Mouse (Mus musculus) adrenal gland, postnatal 36 days (tissue): Measurements from ENCODE around the gene Lkaaear1. TPM values are rescaled to one million over a fixed set of nuclear protein-coding genes. Genes with fewer than 3 reads are reported as not detected.

Source experiments
- DNase-seq, 2 experiments: peaks; one replicate each; pipeline ENCODE4 v3.0.0; 2021; ENCODE audit warnings: mixed read lengths in 1 of 2
- total RNA-seq, 2 experiments: library from RNA; stranded (reverse); gene quantifications; 2 replicates each; pipeline ENCODE4 v1.2.3; 2021

The Lkaaear1 gene
- total RNA-seq, 2 experiments from 2014 or later, result not detected

DNA sequence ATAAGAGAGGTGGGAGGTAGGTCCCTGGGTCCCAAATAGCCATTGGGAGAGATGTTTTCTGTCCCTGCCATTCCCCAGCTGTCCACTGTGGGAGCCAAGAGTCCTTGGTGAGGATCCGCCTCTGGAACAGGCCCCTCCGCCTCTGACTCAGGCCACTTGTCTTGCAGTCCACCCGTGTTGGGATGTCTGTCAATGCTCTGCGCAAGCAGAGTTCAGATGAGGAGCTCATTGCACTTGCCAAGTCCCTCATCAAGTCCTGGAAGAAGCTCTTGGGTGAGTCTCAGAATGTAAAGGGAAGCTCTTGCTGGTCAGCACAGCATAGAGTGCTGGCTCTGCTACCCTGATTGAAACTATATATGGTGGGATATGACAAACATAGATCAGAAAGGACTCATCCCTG, 14.9 kb downstream of the Lkaaear1 start:
- DNase-seq, result no peak

DNA sequence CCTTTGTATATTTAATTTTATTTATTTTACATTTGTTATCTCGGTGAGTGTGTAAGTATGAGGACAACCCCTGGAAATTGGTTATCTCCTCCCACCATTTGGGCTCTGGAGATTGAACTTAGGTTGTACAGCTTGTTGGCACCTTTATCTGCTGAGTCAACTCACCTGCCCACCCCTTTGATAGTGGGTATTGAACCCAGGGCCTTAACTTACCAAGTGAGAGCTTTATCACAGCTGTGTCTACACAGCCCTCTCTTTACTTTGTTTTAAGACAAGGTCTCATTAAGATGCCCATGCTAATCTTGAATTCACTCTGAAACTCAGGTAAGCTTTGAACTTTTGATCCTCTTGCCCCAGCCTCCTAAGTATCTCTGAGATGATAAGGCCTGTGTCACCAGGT, 16.3 kb downstream of the Lkaaear1 start:
- DNase-seq, result no peak

DNA sequence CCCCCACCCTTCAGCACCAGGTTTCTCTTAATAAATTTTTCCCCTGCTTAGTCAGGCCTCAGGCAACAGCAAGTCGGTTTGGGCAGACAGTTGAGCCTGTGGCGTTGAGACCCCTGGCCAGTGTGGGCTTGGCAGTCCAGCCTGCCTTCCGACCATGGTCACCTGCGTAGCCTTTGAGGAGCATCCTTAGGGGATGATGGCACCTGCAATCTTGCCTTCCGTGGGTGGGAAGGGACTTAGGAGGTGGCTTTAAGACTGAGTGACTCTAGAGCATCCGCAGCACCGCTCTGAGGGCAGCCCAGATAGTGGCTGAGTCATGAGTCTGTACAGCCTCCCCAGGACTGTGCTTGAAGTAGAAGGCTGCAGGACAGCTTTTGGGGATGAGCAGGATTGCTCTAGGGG, 17.5 kb downstream of the Lkaaear1 start:
- DNase-seq, result peak; percentile 27 to 31

DNA sequence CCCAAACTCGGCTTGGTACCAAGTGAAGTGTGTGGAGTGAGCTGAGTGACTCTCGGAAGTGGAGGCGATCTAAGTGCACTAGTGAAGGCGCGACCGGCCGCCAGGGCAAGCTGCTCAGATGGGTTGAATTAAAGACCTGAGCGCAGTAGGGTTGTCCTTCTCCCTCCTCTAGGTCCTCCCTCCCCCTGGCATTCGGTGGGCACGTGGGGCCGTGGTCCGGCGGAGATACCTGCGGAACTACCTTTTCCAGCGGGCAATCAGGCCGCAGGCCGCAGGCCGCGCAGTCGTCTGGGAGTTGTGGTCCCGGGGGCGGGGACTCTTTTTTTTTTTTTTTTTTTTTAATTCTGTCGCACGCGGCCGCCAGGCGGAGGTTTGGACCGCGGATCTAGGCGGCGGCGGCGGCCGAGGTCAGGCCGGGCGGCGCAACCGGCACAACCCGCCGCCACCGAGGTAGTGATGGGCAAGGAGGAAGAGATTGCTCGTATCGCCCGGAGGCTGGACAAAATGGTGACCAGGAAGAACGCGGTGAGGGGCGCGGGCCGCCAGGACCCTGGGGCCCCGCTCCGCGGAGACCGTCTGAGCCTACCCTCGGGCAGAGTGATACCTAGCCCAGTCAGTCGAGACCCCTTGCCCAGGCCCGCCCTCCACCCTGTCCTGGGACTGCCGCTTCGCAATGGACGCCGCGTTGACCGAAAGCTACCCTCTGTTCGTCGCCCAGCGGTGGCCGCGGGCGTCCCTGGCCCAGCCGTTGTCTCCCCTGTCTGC, 18.1 kb downstream of the Lkaaear1 start, which contains the start of gene Tcea2:
Gene Tcea2 (plus strand): TSS at position 360 of the 765 bp plus-strand sequence.
- DNase-seq, result peak; percentile 77 to 84

DNA sequence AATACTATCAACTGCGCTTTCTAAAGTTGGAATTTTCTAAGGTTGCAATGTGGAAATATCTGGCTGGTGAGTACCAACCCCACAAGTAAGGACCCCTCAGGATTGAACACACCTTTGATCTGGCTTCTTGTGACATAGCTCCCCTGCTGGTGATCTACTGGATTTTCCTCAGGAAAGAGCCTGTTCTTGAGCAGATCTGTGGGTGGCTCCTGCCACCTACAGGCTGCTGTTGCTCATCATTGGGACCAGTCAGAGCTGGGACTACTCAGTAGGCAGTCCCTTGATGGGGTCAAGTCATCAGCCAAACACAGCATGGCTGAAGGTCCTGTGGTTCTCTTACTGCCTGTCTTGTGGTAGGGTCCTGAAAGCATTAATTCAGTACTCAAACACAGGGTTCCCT, 19.5 kb downstream of the Lkaaear1 start:
- peak; percentile 76 to 83 for DNase-seq

DNA sequence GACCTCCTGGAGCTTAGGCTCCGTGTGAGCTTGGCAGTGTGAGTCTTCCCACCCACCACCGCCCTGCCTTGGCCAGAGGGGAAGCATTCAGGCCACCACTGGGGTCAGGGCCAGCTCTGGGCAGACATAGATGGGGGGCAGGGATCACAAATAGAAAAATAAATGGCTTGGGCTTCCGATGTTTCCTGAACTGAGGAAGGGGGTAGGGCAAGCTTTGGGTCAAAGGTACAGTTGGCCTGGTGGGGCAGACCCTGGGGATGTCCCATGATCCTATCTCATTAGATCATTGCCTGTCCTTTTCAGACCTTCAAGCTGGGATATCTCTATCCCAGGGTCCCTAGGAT, 20.5 kb downstream of the Lkaaear1 start:
- DNase-seq, result peak; percentile 42 to 54

DNA sequence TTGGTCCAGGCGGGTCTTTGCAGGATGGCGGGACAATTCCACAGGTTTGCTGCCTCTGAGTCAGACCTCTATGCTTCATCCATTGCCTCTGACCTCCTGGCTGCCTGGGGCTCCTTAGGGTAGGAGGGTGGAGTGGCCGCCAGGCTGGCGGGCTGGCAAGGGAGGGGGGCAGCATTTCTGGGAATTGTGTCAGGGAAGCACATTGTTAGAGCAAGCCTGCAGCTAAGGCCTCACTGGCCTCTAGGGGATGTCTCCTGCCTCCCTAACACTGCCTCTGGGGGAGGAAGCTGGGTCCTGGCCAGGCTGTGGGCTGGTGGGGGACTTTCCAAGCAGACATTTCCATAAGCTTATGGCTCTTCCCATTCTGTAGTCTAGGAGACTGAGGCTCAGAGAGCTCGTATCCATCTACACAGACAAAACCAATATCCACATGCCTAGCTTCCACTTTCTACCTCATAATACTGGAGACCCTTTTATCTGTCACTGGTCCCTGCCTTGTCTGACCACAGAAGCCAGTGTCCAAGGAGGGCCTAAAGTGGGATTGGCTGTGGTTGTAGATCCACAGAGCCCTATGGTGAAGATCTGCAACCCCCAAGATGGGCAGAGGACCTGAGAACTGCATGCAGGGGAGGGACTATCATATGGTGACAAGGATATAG, 21.0 kb downstream of the Lkaaear1 start:
- peak; percentile 56 to 63 for DNase-seq

DNA sequence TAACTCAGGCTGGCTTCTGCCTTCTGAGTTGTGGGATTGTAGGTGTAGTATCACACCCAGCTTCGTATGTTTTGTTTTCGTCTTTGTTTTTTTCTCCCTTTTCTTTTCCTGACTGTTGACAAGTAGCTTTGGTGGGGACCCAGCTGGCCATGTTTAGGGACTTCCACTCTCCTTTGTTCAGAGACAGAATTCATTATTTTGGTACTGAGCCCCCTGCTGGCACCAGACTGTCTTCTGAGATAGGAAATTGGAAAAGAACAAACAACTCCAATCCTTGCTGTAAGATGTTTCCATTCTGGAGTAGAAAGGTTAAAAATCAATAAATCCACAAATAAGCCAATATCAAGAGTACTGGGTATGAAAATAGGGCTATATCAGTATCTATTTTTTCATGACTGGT, 21.8 kb downstream of the Lkaaear1 start:
- DNase-seq, result no peak

DNA sequence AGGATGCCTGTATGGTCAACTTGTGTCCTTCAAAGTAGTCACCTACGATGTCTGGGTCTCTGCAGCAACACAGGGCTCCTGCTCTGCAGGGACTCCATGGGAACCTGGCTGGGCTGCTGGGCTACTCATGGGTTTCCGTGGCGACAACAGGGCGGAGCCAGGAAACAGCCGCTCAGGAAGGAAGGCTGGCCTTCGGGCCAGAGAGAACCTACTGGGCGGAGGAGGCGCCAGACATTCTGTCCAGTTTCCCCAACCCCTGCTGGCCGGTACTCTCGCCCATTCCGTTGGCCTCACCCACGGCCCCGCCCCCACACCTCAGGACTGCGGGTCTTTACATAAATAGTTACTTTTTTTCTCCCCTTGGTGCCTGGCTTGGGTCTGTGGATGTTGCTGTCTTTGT, 22.8 kb downstream of the Lkaaear1 start:
- DNase-seq, result peak; percentile 85 to 87

DNA sequence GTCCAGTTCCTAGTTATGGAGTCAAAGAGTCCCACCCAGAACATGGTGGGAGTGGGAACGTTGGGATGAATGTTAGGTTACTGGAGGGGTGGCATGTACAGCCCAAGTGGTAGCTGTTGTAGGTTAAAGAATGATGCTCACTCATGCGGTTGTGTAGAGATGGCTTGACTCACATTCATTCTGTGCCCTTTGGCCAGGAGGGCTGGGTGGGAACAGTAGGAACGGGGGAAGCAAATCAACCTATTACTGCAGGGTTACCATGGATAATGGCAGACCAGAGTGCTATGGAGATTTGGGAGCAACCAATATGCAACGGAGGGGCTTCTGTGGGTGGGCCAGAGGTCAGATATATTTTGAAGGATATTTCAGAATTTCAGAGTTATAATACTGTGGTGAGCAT, 23.3 kb downstream of the Lkaaear1 start:
- DNase-seq, result no peak

DNA sequence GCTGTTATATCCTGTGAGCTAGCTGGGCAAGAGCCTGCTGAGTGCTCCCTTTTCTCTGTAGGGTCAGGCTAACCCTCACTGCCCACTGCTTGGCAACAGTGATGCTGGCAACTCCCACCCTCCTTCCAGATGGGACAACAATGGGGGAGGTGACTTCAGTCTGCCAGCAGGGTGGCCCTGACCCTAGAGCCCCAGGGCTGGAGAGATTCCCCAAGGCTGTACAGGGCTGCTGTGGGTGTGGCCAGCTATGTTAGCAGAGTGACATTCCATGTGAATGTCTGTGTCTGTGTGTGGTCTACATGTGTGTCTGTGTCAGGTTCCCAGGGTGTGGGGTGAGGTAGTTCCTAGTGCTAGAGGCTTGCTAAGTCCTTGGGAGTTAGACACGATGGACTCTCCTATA, 24.7 kb downstream of the Lkaaear1 start:
- peak; percentile 52 to 66 for DNase-seq

DNA sequence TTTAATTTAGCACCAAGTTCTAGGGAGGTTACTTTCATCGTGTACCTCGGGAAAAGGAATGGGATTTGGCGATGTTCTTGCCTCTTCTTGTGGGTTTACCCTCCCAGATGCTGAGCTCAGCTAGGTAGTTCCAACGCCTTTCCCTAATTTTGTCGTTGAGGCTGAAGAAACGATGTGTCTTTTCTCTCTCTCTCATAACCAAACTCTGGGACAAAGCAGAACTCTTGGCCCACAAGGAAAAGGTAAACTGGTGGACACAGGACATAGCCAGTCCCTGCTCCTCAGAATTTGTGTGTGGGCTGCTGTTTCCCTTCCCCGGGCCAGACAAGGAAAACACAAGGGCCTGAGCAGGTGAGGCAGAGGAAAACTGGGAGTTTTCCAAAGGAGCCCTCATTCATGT, 26.3 kb downstream of the Lkaaear1 start:
- no peak for DNase-seq

DNA sequence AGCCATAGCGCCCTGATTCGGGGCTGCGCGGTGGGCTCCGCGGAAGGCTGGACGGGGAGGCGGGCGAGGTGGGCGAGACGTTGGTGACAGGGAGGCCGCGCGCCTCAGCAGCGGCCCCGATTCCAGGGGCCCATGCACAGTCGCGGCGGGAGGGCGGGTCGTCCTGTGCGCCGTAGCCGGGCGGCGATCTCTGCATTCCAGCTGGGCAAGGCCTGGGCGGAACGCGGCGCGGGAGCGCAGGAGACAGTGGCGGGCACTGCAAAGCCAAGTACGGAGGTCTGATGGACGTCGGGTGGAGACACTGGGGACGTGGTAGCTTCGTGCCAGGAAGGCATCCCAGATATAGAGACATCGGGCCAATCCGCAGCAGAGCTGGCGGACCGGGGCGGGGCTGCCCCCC, 26.9 kb downstream of the Lkaaear1 start, which contains the start of gene Sox18:
Gene Sox18 (minus strand): TSS at position 315 of the 400 bp plus-strand sequence.
- peak; percentile 68 to 78 for DNase-seq

DNA sequence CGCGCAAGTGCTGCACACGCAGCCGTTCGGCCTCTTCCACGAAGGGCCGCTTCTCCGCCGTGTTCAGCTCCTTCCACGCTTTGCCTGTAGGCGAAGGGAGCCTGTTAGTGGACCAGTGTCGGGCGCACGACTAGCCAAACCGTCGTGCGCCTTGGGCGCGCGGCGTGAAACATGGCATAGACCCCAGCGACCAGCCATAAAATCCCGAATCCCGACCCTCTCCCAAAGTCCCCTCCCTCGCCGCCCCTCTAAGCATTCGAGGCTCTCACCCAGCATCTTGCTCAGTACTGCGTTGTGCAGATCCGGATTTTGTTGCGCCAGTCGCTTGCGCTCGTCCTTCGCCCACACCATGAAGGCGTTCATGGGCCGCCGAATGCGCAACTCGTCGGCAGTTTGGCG, 27.3 kb downstream of the Lkaaear1 start:
- no peak for DNase-seq

DNA sequence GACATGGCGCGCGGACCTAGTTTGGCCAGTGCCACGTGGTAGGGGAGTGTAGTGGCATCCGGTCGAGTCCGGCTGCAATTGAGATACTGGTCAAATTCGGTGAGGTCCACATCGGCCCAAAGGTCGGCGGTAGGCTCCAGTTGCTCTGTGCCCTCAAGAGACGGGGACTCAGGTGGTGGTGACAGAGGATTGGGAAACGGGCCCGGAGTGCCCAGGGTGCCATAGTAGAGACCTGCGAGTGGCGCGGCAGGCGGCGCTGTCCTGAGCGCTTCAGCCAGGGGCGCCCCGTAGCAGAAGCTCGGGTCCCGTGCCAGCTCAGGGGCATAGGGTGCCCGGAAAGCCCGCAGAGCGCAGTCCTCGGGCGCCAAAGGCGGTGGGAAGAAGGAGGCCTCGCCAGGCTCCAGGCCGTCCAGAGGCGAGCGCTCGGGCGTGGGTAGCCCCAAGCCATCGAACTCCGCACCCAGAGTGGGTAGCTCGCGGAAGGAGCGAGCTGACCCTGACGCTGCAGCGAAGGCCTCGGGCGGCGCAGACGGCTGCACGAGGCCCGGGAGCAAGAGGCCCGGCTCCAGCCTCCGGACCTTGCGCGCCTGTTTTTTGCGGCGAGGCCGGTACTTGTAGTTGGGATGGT, 27.8 kb downstream of the Lkaaear1 start:
- peak; percentile 30 to 35 for DNase-seq

DNA sequence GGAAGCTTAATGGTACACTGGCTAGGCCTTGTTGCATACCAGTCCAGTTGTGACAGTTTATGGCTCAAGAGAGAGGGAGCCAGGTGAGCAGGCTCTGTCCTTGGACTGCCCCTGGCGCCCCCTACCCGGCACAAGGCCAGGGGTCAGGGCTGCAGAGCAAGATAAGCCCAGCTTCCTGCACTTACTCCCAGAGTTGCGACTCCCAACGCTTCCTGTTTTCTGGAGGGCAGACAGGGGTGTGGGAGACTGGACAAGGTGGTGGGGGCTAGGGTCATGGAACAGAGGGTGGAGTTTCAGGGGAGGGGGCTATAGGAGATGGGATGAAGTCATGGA, 35.0 kb downstream of the Lkaaear1 start:
- peak; percentile 71 to 82 for DNase-seq

DNA sequence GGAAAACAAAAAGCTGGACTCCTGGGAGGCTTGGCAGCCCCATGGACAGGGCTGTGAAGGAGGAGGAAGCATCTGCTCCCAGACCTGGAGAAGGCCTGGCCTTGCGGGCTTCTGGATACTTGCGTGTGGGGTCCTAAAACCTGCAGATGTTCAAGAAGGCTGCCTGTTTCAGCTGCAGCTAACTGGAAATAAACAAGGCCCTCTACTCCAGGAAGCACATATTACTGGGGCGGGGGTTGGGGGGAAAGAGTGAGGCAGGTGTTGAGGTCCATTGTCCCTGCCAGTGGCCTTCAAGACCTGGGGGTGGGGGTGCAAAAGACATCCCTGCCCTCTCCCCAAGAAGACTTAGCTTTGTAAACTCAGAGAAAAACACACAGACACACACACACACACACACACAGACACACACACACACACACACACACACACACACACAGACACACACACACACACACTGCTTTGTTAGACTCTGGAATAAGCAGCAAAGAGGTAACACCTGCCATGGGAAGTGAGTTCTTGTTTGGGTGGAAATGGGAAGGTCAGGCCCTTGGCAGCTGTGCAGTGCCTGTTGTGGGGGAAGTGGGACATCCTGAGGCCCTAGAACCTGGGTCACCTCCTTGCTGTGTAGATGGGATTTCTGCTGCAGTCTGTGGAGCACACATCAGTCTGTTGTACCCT, 35.5 kb downstream of the Lkaaear1 start:
- peak; percentile 39 to 45 for DNase-seq

DNA sequence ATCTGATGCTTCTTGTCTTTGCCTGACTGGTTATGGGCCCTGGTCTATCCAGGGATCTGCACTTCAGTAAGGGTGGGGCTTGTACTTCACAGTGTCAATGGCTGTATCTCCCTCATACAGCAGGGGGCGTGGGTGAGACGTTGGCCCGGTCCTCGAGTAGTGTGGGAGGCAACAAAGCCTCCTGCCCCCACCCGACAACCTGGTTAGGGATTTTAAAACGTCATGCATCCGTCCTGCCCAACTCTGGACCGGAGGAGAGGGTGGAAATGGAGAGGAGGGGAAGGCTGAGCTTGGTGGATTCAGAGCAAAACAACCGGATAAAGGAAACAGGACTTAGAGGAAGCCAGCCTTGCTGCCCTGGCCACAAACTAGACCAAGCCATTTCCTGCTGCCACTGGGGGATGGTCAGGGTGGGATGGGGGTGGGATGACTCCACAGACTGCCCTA, 38.6 kb downstream of the Lkaaear1 start:
- peak; percentile 87 to 90 for DNase-seq

DNA sequence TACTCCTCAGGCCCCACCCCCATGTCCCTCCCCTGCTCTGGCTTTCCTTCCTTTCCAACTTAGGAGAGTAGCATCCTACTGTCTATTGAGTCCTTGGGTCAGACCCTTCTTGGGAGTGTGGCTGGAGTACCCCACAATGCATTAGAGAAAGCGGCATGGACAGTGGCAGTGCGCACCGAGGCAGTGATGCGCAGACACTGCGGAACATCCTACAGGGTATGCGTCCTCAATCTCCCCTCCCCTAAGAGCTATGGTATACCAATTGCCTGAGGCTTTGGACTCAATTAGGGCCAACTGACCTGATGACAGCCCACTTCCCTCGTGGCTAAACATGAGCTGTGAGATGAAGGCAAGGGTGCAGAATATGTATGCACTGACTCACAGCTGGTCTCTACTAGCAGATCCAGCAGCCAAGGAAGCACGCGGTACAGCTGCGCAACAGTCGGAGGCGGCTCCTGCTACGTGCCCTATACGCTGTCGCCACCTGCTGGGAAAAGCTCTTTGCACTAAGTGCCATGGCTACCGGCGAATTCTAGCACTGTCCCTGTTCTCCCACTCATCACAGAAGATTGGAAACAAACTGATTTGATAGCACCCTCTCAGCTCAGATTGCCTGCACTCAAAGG, 39.2 kb downstream of the Lkaaear1 start:
- peak; percentile 77 to 84 for DNase-seq

DNA sequence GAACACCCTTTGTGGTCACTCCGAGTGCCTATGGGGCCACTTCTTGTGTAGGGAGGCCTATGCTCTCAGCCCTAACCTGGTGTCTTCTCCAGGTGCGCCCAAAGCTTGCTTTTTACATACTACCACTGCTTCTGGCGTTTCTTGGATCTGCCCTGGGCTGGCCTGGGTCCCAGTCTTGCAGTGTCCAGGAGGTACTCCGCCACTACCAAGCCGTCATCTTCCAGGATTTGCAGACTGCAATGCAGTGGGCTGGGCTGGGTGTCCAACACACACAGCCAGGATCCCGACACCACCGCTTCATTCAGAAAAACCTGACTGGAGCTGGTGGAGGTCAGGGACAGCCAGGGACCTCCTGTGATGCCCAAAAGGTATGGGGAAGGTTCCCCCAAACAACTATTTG, 39.7 kb downstream of the Lkaaear1 start:
- DNase-seq, result no peak

DNA sequence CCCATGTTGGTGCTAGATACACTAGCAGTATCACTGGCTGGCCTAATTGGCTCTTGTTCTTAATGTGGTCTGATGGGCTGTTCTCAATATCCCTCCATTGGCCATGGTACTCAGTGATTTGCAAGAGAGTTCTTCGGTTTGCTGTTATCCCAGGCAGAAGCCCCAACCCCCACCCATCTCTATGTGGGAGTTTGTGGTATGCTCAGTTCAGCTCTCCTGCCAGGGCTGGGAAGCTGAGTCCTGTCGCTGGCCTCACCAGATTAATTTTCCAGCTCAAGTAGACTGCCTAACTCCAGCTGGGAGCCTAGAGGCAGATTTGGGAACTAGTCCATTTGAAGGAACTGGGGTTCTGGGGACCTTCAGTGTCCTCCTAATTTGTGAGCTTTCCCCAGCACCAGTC, 40.8 kb downstream of the Lkaaear1 start:
- no peak for DNase-seq

DNA sequence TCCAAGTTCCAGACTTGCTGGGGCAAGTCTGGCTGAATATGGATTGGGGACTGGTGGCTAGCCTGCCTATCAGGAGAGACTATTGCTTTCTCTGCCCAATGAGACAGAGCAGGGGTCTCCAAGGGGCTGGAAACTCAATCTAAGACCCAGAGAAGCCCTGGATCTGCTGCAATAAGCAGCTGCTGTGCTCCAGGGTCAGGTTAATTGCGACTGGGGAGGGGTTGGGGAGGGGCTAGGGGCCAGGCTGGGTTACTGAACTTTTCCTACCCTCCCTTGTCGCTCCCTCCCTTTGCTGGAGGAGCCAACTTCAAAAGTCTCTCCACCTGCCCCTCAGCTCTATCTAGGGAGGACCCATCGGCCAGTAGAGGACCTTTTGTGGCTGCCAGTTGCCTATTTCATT, 41.5 kb downstream of the Lkaaear1 start, which contains the start of gene Gm29797:
Gene Gm29797 (plus strand): TSS at position 301 of the 400 bp plus-strand sequence.
- DNase-seq, result no peak
